Mouse (Mus musculus): ENCODE data around the gene Slc35g3.
"Not testable (repeated sequence)": the region's sequence is repeated elsewhere in the genome, so short reads cannot be mapped to it uniquely, and the experiment has no call there.

The Slc35g3 gene

GRCm38 (mm10) chr11:69754233-69754632, 7.5 kb downstream of the Slc35g3 start:
- no peak for DNase-seq

DNA sequence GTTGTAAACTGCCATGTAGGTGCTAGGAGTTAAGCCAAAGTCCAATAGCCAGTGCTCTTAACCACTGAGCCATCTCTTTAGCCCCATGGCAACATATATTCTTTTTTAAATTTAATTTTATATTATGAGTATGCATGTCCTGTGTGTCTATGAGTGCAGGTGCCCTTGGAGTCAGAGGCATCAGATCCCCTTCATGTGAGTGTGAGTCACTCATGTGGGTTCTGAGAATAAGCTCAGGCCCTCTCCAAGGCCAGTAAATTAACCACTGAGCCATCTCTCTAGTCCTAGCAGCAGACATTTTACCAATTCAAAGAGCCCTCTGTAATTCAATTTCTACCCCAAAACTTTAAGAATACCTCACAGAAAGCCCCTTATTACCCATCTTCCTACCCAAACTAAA, 9.1 kb downstream of the Slc35g3 start:
- DNase-seq: no peak

- no peak for DNase-seq
These were observed 10.1 kb downstream of the Slc35g3 start for GRCm38 (mm10) chr11:69751635-69752034.

- not testable (repeated sequence) for DNase-seq
These were observed 30.4 kb downstream of the Slc35g3 start for GRCm38 (mm10) chr11:69731408-69731807.

DNA sequence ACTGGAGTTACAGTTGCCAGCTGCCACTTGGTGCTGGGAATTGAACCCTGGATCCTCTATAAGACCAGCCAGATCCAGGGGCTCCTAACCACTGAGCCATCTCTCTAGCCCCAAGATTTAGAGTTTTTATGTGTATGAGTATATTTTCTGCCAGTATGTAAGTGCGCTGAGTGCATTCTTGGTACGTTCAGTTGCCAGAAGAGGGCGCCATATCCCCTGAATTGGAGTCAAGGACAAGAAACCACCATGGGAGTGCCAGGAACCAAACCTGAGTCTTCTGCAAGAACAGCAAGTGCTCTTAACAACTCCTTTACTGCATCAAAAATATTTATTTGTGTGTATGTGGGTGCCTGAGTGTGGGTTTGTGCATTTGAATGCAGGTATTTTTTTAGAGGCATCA, 32.7 kb downstream of the Slc35g3 start:
- peak; percentile 60 to 82 for DNase-seq

- no peak for DNase-seq
These were observed 35.8 kb downstream of the Slc35g3 start for GRCm38 (mm10) chr11:69725951-69726350.

- DNase-seq: no peak
These were observed 38.7 kb downstream of the Slc35g3 start for GRCm38 (mm10) chr11:69723074-69723473.

DNA sequence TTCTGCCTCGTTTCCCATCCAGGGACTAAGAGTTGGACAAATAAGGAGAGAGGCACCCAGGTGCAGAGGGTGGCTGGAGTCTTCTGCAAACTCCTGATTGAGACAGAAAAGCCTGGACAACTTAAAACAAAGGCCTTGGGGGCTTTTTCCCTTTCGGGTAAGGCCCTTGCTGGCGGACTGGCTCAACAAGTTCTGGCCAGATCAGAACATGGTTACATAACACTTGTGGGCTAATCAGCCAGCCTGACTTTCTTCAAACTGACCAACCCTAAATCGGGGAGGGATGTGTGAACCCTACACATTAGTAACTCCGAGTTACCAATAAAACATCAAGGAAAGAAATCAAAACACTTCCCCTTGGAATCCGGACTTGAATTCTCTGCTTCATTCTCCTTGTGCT, 40.9 kb downstream of the Slc35g3 start:
- no peak for DNase-seq

DNA sequence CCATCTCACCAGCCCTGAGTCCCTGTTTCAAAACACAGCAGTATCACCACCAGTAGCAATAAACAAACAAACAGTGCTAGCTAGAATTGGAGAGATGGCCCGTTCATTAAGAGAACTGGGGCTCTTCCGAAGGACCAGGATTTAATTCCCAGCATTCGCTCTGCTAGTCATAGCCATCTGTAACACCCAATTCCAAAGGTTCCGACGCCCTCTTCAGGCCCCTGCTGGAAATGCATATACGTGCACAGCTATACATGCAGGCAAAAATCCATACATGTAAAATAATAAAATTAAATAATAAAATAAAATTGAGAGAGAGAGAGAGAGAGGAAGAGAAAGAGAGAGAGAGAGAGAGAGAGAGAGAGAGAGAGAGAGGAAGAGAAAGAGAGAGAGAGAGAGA, 42.3 kb downstream of the Slc35g3 start:
- no peak for DNase-seq

- no peak for DNase-seq
These were observed 43.1 kb downstream of the Slc35g3 start for GRCm38 (mm10) chr11:69718661-69719060.

DNA sequence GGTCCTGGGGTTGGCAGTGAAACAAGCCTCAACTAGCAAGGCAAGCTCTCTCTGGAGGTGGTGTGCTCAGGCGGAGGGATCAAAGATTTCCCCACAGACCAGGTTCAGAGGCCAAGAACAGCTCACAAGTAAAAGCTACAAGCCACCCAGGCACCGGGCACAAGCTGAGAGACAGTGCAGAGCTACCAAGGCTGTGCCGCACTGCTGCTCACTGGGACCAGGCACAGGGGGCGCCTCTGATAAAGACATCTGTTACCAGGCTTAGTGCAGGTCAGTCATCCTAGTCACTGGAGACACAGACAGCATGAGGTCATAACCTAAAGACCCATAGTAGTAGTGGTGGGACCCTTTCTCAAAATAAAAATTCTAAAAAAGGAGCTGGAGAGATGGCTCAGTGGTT, 44.8 kb downstream of the Slc35g3 start:
- no peak for DNase-seq

DNA sequence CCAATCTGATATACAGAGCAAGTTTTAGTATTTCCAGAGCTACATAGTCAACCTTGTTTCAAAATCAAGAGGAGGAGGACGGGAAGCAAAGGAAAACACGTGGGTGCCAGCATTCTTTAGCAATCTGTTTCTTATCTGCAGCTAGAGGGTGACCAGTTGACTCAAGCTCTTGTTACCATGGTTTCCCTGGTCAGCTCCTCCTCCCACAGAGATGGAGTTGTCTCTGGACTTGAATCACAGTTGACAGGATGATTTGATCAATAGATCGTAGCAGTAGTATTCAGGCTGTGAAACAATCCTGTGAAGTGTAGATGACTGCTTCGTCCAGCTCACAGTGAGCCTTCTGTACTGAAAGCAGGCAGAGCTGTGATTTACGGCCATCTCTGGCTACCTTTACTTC, 45.8 kb downstream of the Slc35g3 start:
- no peak for DNase-seq

- peak; percentile 34 to 70 for DNase-seq
These were observed 46.3 kb downstream of the Slc35g3 start for GRCm38 (mm10) chr11:69715482-69715881.

GRCm38 (mm10) chr11:69714636-69715329, 47.0 kb downstream of the Slc35g3 start:
- DNase-seq: no peak

GRCm38 (mm10) chr11:69712954-69713672, 48.7 kb downstream of the Slc35g3 start:
- no peak for DNase-seq

GRCm38 (mm10) chr11:69711082-69711481, 50.7 kb downstream of the Slc35g3 start:
- DNase-seq: no peak

DNA sequence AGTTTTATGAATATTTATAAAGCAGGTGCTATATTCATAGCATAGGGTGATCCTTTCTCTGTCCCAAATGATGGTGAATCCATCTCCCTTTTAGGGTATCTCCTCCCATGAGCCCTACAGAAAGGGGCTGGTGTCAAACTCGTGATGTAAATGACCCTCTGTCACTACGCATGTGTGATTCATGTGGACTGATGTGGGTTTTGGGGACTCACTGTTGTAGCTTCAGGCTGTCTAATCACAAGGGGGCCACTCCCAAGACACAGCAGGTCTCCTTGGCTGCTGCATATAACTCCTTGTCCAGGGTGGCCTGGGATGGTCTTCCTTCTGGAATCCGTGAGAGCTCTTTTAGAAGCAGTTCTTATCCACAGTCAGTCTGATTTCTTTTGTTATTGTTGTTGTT, 51.3 kb downstream of the Slc35g3 start:
- no peak for DNase-seq
